Mouse (Mus musculus): ENCODE measurements around the gene Mst1r. TPM values are rescaled to one million over a fixed set of nuclear protein-coding genes. Genes with fewer than 3 reads are reported as not detected.
A peak's percentile ranks its signal among the peaks of the same experiment; 100 is the strongest.

The Mst1r gene
- total and polyA plus RNA-seq, 3 experiments = not detected

GRCm38 (mm10) chr9:107873137-107873536 is 33.5 kb upstream of the Mst1r start, which contains the start of gene Rbm6:
Rbm6 (minus strand) TSS chr9:107873237.
- Histone ChIP-seq H3K9me3 (replicated peaks; ENCODE audit: low read length) (no peaks in the 10 kb centered on the region), H3K4me3 (replicated peaks in 1 of 3; ENCODE audit: low read depth in 2 of 3, low read length in 2 of 3, poor library complexity in 1 of 3) (peak within 1 kb of the TSS; percentile 85 to 91 (median 87)), H3K27me3 (replicated peaks) (peaks cover 5% of the 10 kb centered on the region), H3K9ac (ENCODE audit: insufficient read depth, low read depth) (peak within 1 kb of the TSS; percentile 97), H3K4me2 (ENCODE audit: insufficient read depth, low read depth, poor library complexity, severe bottlenecking) (peak within 1 kb of the TSS; percentile 98), H3K4me1 (ENCODE audit: control insufficient read depth in 1 of 2, insufficient read depth in 2 of 2) (peaks cover 5 to 20% of the 10 kb centered on the region in 2 experiments), H3K27ac (ENCODE audit: insufficient read depth, low read depth) (peak within 1 kb of the TSS; percentile 69), H3K36me3 (replicated peaks in 1 of 2; ENCODE audit: control insufficient read depth in 1 of 2, insufficient read depth in 1 of 2, low read length in 1 of 2) (peaks cover 4 to 15% of the 10 kb centered on the region in 2 experiments), H3K79me2 (replicated peaks; ENCODE audit: control insufficient read depth, extremely low read depth, insufficient read depth, poor library complexity, severe bottlenecking) (peaks cover 34% of the 10 kb centered on the region)
- dilution Hi-C loops (cut with MboI; ENCODE audit: extremely low pct_ligation_motif_present, extremely low pct_unique_long_range_greater_than_20kb, low sequenced_read_pairs) = no loop called here
- in situ Hi-C loops (cut with MboI; ENCODE audit: low pct_ligation_motif_present, low pct_unique_long_range_greater_than_20kb, low sequenced_read_pairs) = no loop called here
- no peak for DNase-seq (ENCODE audit: extremely low read depth)
- TF ChIP-seq CHD1 (IDR thresholded peaks at IDR 0.05; ENCODE audit: low read depth, low read length) (peak; percentile 58; the same call in 1 of the 2 replicates), MAFK (IDR thresholded peaks at IDR 0.05; ENCODE audit: insufficient replicate concordance, low read length) (no peak), MAX (IDR thresholded peaks at IDR 0.05; ENCODE audit: low read length) (0 out of 2 replicates have a peak, but pooled peaks have one; percentile 10)

DNA sequence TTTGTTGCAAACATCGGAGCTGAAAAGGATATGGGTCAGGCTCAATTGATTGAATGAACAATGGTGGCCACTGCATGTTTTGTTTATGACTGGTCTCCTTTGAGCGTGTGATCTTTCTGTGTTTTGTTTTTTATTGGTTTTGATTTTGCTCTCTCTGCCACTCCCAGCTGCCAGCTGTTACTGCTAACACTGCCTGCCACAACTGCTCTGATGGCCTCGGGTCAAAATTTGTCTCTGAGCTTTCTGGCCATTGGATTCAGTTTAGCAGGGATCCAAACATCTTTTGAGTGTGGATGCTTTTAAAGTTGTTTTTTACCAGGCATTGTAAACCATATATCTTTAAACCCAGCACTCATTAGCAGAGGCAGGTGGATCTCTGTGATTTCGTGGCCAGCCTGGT is 26.3 kb upstream of the Mst1r start:
- in situ Hi-C loops (cut with MboI; ENCODE audit: low pct_ligation_motif_present, low pct_unique_long_range_greater_than_20kb, low sequenced_read_pairs) = no loop called here
- H3K36me3 ChIP-seq (replicated peaks in 1 of 2; ENCODE audit: control insufficient read depth in 1 of 2, insufficient read depth in 1 of 2, low read length in 1 of 2) = no peaks in the 10 kb centered on the region
- no peaks in the 10 kb centered on the region for H3K9me3 ChIP-seq (replicated peaks; ENCODE audit: low read length)
- no peaks in the 10 kb centered on the region for H3K79me2 ChIP-seq (replicated peaks; ENCODE audit: control insufficient read depth, extremely low read depth, insufficient read depth, poor library complexity, severe bottlenecking)
- peaks cover 37% of the 10 kb centered on the region for H3K27me3 ChIP-seq (replicated peaks)
- no peak overlapping the region for H3K27ac ChIP-seq (ENCODE audit: insufficient read depth, low read depth)
- H3K9ac ChIP-seq (ENCODE audit: insufficient read depth, low read depth) = no peak overlapping the region
- dilution Hi-C loops (cut with MboI; ENCODE audit: extremely low pct_ligation_motif_present, extremely low pct_unique_long_range_greater_than_20kb, low sequenced_read_pairs) = no loop called here
- no peak overlapping the region for H3K4me2 ChIP-seq (ENCODE audit: insufficient read depth, low read depth, poor library complexity, severe bottlenecking)
- H3K4me1 ChIP-seq (ENCODE audit: control insufficient read depth in 1 of 2, insufficient read depth in 2 of 2) = no peaks in the 10 kb centered on the region
- DNase-seq (ENCODE audit: extremely low read depth) = no peak
- TF ChIP-seq JUN (IDR thresholded peaks at IDR 0.05; ENCODE audit: insufficient read depth, low read depth, low read length) (no peak), CHD1 (IDR thresholded peaks at IDR 0.05; ENCODE audit: low read depth, low read length) (no peak), GABPA (IDR thresholded peaks at IDR 0.05; ENCODE audit: insufficient replicate concordance, low read depth, low read length) (no peak), ZNF384 (IDR thresholded peaks at IDR 0.05; ENCODE audit: low read depth, low read length) (no peak), ELF1 (IDR thresholded peaks at IDR 0.05; ENCODE audit: low read depth, low read length) (no peak), NELFE (IDR thresholded peaks at IDR 0.05; ENCODE audit: low read depth, low read length) (no peak), TBP (conservative IDR thresholded peaks at IDR 0.05; ENCODE audit: low read depth, low read length) (no peak), ZKSCAN1 (IDR thresholded peaks at IDR 0.05; ENCODE audit: borderline replicate concordance, low read depth, low read length) (no peak), JUND (conservative IDR thresholded peaks at IDR 0.05; ENCODE audit: low read depth, low read length) (no peak), KAT2A (IDR thresholded peaks at IDR 0.05; ENCODE audit: insufficient replicate concordance, low read length) (no peak), MAFK (IDR thresholded peaks at IDR 0.05; ENCODE audit: insufficient replicate concordance, low read length) (no peak), PAX5 (IDR thresholded peaks at IDR 0.05; ENCODE audit: low read length) (no peak), E2F4 (IDR thresholded peaks at IDR 0.05; ENCODE audit: insufficient replicate concordance, low read depth, low read length) (no peak)
- no peak overlapping the region for H3K4me3 ChIP-seq (replicated peaks in 1 of 3; ENCODE audit: low read depth in 2 of 3, low read length in 2 of 3, poor library complexity in 1 of 3)
